Mouse (Mus musculus) urinary bladder, postnatal 10 days (tissue): ENCODE results near the gene Tcp11.

Experiments used
- DNase-seq: peaks from one replicate; pipeline ENCODE4 v3.0.0; 2022; ENCODE audit warnings: low spot score

Gene Tcp11

DNA sequence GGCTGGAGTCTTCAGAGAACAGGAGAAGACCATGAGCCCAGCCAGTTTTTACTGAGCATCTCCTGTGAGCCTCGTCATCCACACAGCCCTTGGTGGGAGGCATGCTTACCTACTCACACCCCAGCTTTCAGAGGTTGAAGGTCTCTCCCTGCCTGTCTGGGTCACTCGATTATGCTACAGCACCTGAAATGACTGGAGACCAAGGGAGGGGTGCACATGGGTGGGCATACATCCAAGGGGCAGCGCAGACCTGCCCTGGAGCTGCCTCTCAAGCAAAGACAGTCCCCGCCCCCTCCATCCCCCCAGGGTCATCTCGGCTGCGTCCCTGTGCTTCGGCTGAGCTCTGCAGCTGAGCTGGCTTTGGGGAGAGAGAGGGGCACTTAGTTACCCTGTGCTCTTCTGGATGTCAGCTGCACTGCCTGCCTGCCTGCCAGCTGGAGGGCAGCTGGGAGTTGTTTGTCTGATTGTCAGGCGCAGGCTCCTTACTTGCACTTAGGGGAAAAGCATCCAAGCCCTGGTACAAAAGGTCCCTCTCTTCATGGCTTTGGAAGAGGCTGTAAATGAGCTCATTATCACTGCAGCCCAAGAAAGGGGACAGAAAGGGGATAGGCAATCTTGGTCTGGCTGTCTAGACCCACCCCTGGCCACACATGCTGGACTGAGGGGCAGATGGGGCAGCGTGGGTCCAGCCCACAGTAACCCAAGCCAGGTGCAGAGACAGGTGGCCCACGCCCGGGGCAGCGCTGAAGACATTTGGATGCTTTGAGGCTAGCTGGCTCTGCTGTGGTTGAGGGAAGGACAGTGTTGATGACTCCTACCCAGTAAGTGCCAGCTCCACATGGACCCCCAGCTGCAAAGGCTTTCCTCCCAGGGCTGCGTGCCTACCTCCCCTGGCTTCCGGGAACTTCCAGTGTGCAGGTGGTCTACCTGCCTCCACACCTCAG lies 43.4 kb downstream of the Tcp11 start:
- no peak for DNase-seq

DNA sequence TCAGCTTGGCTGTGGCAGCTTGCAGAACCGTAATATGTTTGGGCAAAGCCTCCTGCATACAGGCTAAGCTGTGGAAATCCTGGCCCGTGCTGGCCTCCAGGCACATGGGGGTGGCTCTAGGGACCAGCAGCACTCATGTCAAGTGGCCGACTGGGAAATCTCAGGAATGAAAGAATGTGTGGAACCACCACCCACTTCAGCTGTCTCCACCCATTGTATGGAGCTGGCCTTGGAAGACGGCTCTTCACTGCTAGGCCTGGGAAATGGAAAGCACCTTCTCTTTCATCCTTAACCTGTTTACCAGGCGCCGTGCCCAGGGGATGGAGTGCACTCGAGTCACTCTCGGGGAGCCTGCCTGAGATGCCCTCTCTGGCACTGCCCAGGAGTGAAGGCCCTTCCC lies 45.5 kb downstream of the Tcp11 start:
- DNase-seq = no peak

DNA sequence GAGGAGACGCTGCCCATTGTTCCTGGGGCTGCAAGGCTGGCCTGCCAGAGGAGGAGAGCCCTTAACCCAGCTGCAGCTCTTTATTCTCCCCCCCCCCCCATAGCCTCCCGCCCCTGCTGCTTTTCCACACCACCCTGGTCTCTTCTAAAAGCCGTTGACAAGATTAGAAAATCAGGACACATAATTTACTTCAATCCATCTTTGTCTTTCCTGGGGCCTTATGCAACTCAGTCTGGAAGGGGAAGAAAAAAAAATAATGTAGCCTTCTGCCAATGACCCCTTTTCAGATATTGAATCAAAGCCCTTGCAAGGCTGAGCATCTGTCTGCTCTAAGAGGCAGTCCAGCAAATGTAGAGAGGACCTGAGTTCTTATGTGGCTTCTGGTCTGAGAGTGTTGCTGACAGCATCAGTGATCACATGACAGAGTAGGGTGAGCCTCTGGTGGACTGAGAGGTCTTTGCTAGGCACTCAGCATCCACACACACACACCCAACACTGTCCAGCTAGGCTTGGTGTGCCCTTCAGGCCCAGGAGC lies 47.3 kb downstream of the Tcp11 start:
- no peak for DNase-seq

- no peak for DNase-seq
These were observed 48.2 kb downstream of the Tcp11 start for GRCm38 (mm10) chr17:28032219-28032618.

DNA sequence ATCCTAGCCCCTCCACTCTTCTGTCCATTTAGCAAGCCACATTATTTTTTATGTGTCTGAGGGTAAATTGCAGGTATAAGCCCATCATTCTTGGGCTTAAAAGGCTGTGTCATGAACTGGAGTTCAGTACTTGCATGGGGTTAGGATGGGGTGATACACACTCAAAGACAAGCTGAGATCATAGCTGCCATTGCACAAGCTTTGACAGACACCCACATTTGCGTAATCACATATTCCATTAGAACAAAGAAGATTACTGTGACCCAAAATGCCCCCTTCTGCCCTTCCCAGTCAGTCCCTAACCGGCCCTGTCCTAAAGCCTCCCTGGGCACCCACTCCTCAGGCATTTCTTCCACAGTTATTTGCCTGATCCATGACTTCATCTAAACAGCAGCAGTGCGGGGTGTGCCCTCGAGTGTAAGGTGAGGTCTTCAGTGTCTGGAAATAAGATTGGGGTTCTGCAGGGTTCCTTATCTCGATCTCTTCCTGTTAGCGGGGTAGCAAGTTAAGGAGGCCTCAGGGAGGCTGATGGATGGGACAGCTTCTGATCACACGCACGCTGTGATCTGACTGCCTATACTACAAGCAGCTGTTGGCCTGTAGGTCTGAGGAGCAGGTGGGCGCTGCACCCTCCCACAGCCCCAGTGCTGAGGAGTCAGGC lies 49.0 kb downstream of the Tcp11 start:
- no peak for DNase-seq

GRCm38 (mm10) chr17:28030446-28030845 lies 50.0 kb downstream of the Tcp11 start:
- no peak for DNase-seq

DNA sequence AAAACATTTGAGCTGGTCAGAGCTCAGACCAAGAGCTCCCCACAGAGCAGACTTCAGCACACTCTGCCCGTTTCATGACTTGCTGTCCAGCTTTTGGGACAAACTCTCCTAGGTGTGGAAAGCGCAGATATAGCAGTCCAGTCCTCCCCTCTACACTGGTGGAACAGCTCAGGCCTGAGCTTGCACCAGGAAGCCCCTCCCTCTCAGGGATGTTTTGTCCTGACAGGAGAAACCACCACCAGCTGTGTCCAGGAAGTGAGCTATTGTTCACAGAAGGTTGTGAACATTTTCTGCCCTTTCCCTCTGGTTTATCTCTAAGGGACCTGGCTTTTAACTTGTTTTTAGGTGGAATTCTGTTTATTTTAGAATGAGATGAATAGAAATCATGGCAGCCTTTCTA lies 51.1 kb downstream of the Tcp11 start:
- DNase-seq = no peak

GRCm38 (mm10) chr17:28028236-28028635 lies 52.2 kb downstream of the Tcp11 start:
- no peak for DNase-seq

DNA sequence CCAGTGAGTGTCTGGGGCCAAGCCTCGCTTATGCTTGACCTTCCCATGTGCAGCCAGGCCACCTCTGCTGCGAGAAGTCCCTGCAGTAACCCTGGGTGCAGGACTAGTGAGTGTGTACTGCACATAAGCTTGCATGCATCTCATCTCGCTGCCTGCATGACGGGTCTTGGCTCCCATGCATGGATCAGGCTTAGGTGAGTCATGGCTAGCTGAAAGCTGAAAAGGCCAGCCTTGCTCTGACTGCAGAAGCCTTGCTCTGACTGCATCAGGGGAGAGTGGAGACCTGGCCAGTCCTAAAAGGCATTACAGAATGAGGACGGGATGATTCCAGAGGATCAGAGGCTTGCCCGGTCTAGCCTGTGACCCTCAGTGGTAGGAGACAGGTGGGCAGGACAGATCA lies 53.2 kb downstream of the Tcp11 start:
- no peak for DNase-seq

GRCm38 (mm10) chr17:28026111-28026872 lies 54.1 kb downstream of the Tcp11 start:
- no peak for DNase-seq

DNA sequence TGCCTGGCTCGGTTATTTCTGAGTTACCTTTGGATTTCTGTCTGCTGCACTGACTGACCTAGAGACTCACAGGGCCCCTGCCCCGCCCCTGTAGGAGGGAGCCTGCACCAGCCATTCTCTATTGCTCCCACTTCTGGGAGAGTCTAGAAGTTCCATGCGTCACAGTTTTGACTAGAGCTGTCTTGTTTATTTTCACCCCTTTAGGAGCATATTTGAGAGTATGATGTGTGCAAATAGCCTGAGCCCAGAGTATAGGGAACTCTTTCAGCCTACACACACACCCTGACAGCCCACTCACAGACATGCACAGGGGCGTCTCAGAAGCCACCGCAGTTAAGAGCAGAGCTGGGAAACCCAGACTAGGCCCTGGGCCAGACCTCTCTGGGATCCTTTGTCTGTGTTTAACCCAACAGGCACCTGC lies 54.9 kb downstream of the Tcp11 start:
- DNase-seq = no peak

GRCm38 (mm10) chr17:28022854-28023655 lies 57.4 kb downstream of the Tcp11 start:
- DNase-seq = no peak

- DNase-seq = no peak
These were observed 58.5 kb downstream of the Tcp11 start for GRCm38 (mm10) chr17:28021911-28022310.

GRCm38 (mm10) chr17:28019785-28020696 lies 60.4 kb downstream of the Tcp11 start:
- DNase-seq = no peak

- DNase-seq = no peak
These were observed 61.7 kb downstream of the Tcp11 start for GRCm38 (mm10) chr17:28018776-28019175.

DNA sequence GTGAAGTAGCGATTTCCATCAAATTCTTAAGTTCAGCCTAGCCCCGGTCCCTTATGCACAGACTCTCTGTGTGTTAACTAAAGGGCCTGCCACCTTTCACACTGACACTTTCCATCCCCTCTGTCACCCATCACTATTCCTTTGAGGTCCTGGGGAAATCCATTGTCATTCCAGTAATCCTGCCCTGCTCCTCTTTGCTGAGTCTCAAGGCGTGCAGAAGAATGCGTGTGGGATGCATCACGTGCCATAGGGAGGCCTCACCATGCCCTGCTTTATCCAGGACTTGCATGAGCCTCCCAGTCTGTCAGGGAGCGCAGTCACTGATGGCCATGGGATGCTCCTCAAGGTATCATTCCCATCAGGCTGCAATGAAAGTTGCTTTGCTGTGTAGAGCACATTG lies 62.1 kb downstream of the Tcp11 start:
- DNase-seq = no peak
